Mouse (Mus musculus) stomach, postnatal 0 days (tissue): ENCODE measurements around the gene Ubash3b. TPM values are rescaled to one million over a fixed set of nuclear protein-coding genes. Genes with fewer than 3 reads are reported as not detected.

Experiments used
- ATAC-seq: fragments of 200-750 bp; cut with Nextera tagmentation; 2 replicates; pipeline ENCODE4 v1.8.0; 2017; ENCODE audit not compliant: low FRiP score, low TSS enrichment
- DNase-seq: peaks from one replicate; pipeline ENCODE4 v3.0.0-alpha.2; 2016; ENCODE audit warnings: low spot score
- H3K27ac ChIP-seq: fragments of 300-500 bp; sonication (generic); replicated peaks from 2 replicates; pipeline ENCODE4 v1.5.1; 2014; ENCODE audit warnings: mild to moderate bottlenecking, control low read depth
- H3K27me3 ChIP-seq: fragments of 300-500 bp; sonication (generic); 2 replicates; pipeline ENCODE4 v1.6.1; 2014; ENCODE audit warnings: low read length; ENCODE audit not compliant: control insufficient read depth, insufficient read depth
- H3K36me3 ChIP-seq: fragments of 300-500 bp; sonication (generic); 2 replicates; pipeline ENCODE4 v1.6.1; 2014; ENCODE audit warnings: low read length, mixed read lengths; ENCODE audit not compliant: control insufficient read depth, insufficient read depth
- H3K4me1 ChIP-seq: fragments of 300-500 bp; sonication (generic); replicated peaks from 2 replicates; pipeline ENCODE4 v1.6.1; 2014; ENCODE audit warnings: antibody characterized with exemption; ENCODE audit not compliant: control insufficient read depth, insufficient read depth
- H3K4me2 ChIP-seq: fragments of 300-500 bp; sonication (generic); replicated peaks from 2 replicates; pipeline ENCODE4 v1.6.1; 2014; ENCODE audit warnings: low read depth, mild to moderate bottlenecking, control low read depth, moderate library complexity
- H3K4me3 ChIP-seq: fragments of 300-500 bp; sonication (generic); 2 replicates; pipeline ENCODE4 v1.5.1; 2014; ENCODE audit warnings: low read depth, low read length, control low read depth
- H3K9ac ChIP-seq: fragments of 300-500 bp; sonication (generic); 2 replicates; pipeline ENCODE4 v1.6.1; 2014; ENCODE audit warnings: mild to moderate bottlenecking, low read length, control low read depth, mixed read lengths
- H3K9me3 ChIP-seq: fragments of 300-500 bp; sonication (generic); 2 replicates; pipeline ENCODE4 v1.6.1; 2016; ENCODE audit warnings: low read length; ENCODE audit not compliant: control insufficient read depth
- CTCF ChIP-seq: IDR thresholded peaks from 2 replicates; pipeline ENCODE4 v1.5.1; 2016; ENCODE audit warnings: antibody characterized with exemption, low read depth, mild to moderate bottlenecking, moderate library complexity
- EP300 ChIP-seq: optimal IDR thresholded peaks from 2 replicates; pipeline ENCODE3; 2016; ENCODE audit warnings: antibody characterized with exemption
- WGBS: fragments of 180-500 bp; shearing (Covaris S2); extraction: QIAGEN DNeasy Blood & Tissue Kit; methylation state at CpG from one replicate; pipeline ENCODE4 v1.1.7; 2014; 5-methylcytosine and 5-hydroxymethylcytosine counted together
- polyA plus RNA-seq: library from polyadenylated mRNA; unstranded; fragments of >200 nt; fragmentation: Nextera tagmentation; extraction: Ambion mirVana; gene quantifications from 2 replicates; pipeline ENCODE4 v1.2.1, GENCODE M21; 2015

The Ubash3b gene
- polyA plus RNA-seq, 1 experiment from 2014 or later, result 1.4 TPM

GRCm38 (mm10) chr9:41080877-41081276, 80.6 kb downstream of the Ubash3b start:
- Histone ChIP-seq H3K4me1 (no peaks in the 10 kb centered on the region), H3K9ac (no peak overlapping the region), H3K27me3 (no peaks in the 10 kb centered on the region), H3K9me3 (no peaks in the 10 kb centered on the region), H3K36me3 (no peaks in the 10 kb centered on the region), H3K27ac (no peak overlapping the region), H3K4me3 (no peak overlapping the region), H3K4me2 (no peak overlapping the region)
- WGBS, result 75% methylated on average over 5 of the region's 5 CpGs
- no peak for TF ChIP-seq EP300
- no peak for TF ChIP-seq CTCF
- DNase-seq (no peak), ATAC-seq (no peak)

GRCm38 (mm10) chr9:41079428-41080155, 81.9 kb downstream of the Ubash3b start:
- H3K27ac ChIP-seq, result no peak overlapping the region
- H3K4me3 ChIP-seq, result no peak overlapping the region
- WGBS, result 44% methylated on average over 14 of the region's 14 CpGs
- H3K9ac ChIP-seq, result no peak overlapping the region
- no peak overlapping the region for H3K4me2 ChIP-seq
- TF ChIP-seq EP300 (no peak), CTCF (no peak)
- ATAC-seq (no peak), DNase-seq (no peak)
- no peaks in the 10 kb centered on the region for H3K27me3 ChIP-seq
- no peaks in the 10 kb centered on the region for H3K9me3 ChIP-seq
- no peaks in the 10 kb centered on the region for H3K4me1 ChIP-seq
- H3K36me3 ChIP-seq, result no peaks in the 10 kb centered on the region

GRCm38 (mm10) chr9:41078198-41078597, 83.3 kb downstream of the Ubash3b start:
- no peak for ATAC-seq
- no peaks in the 10 kb centered on the region for H3K36me3 ChIP-seq

GRCm38 (mm10) chr9:41076150-41076549, 85.3 kb downstream of the Ubash3b start:
- TF ChIP-seq CTCF (no peak), EP300 (no peak)
- no peaks in the 10 kb centered on the region for H3K27me3 ChIP-seq
- no peak overlapping the region for H3K9ac ChIP-seq
- no peak overlapping the region for H3K4me2 ChIP-seq
- no peaks in the 10 kb centered on the region for H3K36me3 ChIP-seq
- no peak for DNase-seq
- no peak for ATAC-seq
- no peaks in the 10 kb centered on the region for H3K4me1 ChIP-seq
- no peaks in the 10 kb centered on the region for H3K9me3 ChIP-seq
- no peak overlapping the region for H3K4me3 ChIP-seq
- no peak overlapping the region for H3K27ac ChIP-seq
- WGBS, result 61% methylated on average over 4 of the region's 4 CpGs

More at GRCm38 (mm10) chr9:41078198-41078597, 83.3 kb downstream of the Ubash3b start:
- Histone ChIP-seq H3K4me3 (no peak overlapping the region), H3K27ac (no peak overlapping the region), H3K4me2 (no peak overlapping the region), H3K9me3 (no peaks in the 10 kb centered on the region), H3K27me3 (no peaks in the 10 kb centered on the region), H3K4me1 (no peaks in the 10 kb centered on the region), H3K9ac (no peak overlapping the region)
- TF ChIP-seq EP300 (no peak), CTCF (no peak)
- no peak for DNase-seq
- WGBS, result 72% methylated on average over 4 of the region's 4 CpGs

GRCm38 (mm10) chr9:41075528-41075927, 86.0 kb downstream of the Ubash3b start:
- H3K4me3 ChIP-seq, result no peak overlapping the region
- ATAC-seq (no peak), DNase-seq (no peak)
- H3K27ac ChIP-seq, result no peak overlapping the region
- no peak overlapping the region for H3K9ac ChIP-seq
- H3K36me3 ChIP-seq, result no peaks in the 10 kb centered on the region
- H3K9me3 ChIP-seq, result no peaks in the 10 kb centered on the region
- no peaks in the 10 kb centered on the region for H3K4me1 ChIP-seq
- H3K4me2 ChIP-seq, result no peak overlapping the region
- TF ChIP-seq CTCF (no peak), EP300 (no peak)
- H3K27me3 ChIP-seq, result no peaks in the 10 kb centered on the region
- 91% methylated on average over 5 of the region's 5 CpGs for WGBS

- no peak for ATAC-seq
These were observed 88.1 kb downstream of the Ubash3b start for GRCm38 (mm10) chr9:41073196-41074009.

More at GRCm38 (mm10) chr9:41073196-41074009, 88.1 kb downstream of the Ubash3b start:
- Histone ChIP-seq H3K9ac (no peak overlapping the region), H3K4me2 (no peak overlapping the region), H3K36me3 (no peaks in the 10 kb centered on the region), H3K4me1 (no peaks in the 10 kb centered on the region), H3K9me3 (no peaks in the 10 kb centered on the region), H3K4me3 (no peak overlapping the region), H3K27me3 (no peaks in the 10 kb centered on the region), H3K27ac (no peak overlapping the region)
- WGBS, result 88% methylated on average over 19 of the region's 19 CpGs
- no peak for TF ChIP-seq CTCF
- no peak for DNase-seq
